Mouse (Mus musculus): ENCODE measurements around the gene Olfr1234. TPM values are rescaled to one million over a fixed set of nuclear protein-coding genes. Genes with fewer than 3 reads are reported as not detected.

The Olfr1234 gene
- not detected for polyA plus RNA-seq (2014; fragmentation: Illumina TruSeq; extraction: RNeasy Lipid Tissue Mini Kit (QIAGEN cat#74804); ENCODE audit: low read depth, low replicate concordance)

GRCm38 (mm10) chr2:89364765-89365164 lies at the start of gene Olfr1234:
Gene Olfr1234, minus strand, starts transcription at chr2:89364865.

GRCm38 (mm10) chr2:89409576-89409975 lies 44.9 kb upstream of the Olfr1234 start, which contains the start of gene Olfr1238:
Gene Olfr1238, minus strand, starts transcription at chr2:89409676.

GRCm38 (mm10) chr2:89342298-89342697 lies 22.4 kb downstream of the Olfr1234 start, which contains the start of gene Olfr1233:
Gene Olfr1233, minus strand, starts transcription at chr2:89342398.

GRCm38 (mm10) chr2:89329575-89329974 lies 35.1 kb downstream of the Olfr1234 start, which contains the start of gene Olfr1232:
Gene Olfr1232, minus strand, starts transcription at chr2:89329675.

Other genes starting within 250 kb of the Olfr1234 start
- gene Olfr1221, start 247.6 kb downstream of the Olfr1234 start, polyA plus RNA-seq (2014; fragmentation: Illumina TruSeq; extraction: RNeasy Lipid Tissue Mini Kit (QIAGEN cat#74804); ENCODE audit: low read depth, low replicate concordance): not detected
- not detected for gene Olfr1222, start 231.8 kb downstream of the Olfr1234 start, polyA plus RNA-seq (2014; fragmentation: Illumina TruSeq; extraction: RNeasy Lipid Tissue Mini Kit (QIAGEN cat#74804); ENCODE audit: low read depth, low replicate concordance)
- not detected for gene Olfr1223, start 213.3 kb downstream of the Olfr1234 start, polyA plus RNA-seq (2014; fragmentation: Illumina TruSeq; extraction: RNeasy Lipid Tissue Mini Kit (QIAGEN cat#74804); ENCODE audit: low read depth, low replicate concordance)
- gene Olfr1224-ps1, start 200.8 kb downstream of the Olfr1234 start, polyA plus RNA-seq (2014; fragmentation: Illumina TruSeq; extraction: RNeasy Lipid Tissue Mini Kit (QIAGEN cat#74804); ENCODE audit: low read depth, low replicate concordance): not detected
- not detected for gene Olfr1225, start 190.2 kb downstream of the Olfr1234 start, polyA plus RNA-seq (2014; fragmentation: Illumina TruSeq; extraction: RNeasy Lipid Tissue Mini Kit (QIAGEN cat#74804); ENCODE audit: low read depth, low replicate concordance)
- 0.07 TPM for gene Olfr1226, start 164.8 kb downstream of the Olfr1234 start, polyA plus RNA-seq (2014; fragmentation: Illumina TruSeq; extraction: RNeasy Lipid Tissue Mini Kit (QIAGEN cat#74804); ENCODE audit: low read depth, low replicate concordance)
- not detected for gene Olfr1228, start 110.8 kb downstream of the Olfr1234 start, polyA plus RNA-seq (2014; fragmentation: Illumina TruSeq; extraction: RNeasy Lipid Tissue Mini Kit (QIAGEN cat#74804); ENCODE audit: low read depth, low replicate concordance)
- gene Olfr1229, start 76.9 kb downstream of the Olfr1234 start, polyA plus RNA-seq (2014; fragmentation: Illumina TruSeq; extraction: RNeasy Lipid Tissue Mini Kit (QIAGEN cat#74804); ENCODE audit: low read depth, low replicate concordance): not detected
- gene Olfr1230, start 67.6 kb downstream of the Olfr1234 start, polyA plus RNA-seq (2014; fragmentation: Illumina TruSeq; extraction: RNeasy Lipid Tissue Mini Kit (QIAGEN cat#74804); ENCODE audit: low read depth, low replicate concordance): not detected
- not detected for gene Olfr1231, start 57.8 kb downstream of the Olfr1234 start, polyA plus RNA-seq (2014; fragmentation: Illumina TruSeq; extraction: RNeasy Lipid Tissue Mini Kit (QIAGEN cat#74804); ENCODE audit: low read depth, low replicate concordance)
- gene Olfr1232, start 35.2 kb downstream of the Olfr1234 start, polyA plus RNA-seq (2014; fragmentation: Illumina TruSeq; extraction: RNeasy Lipid Tissue Mini Kit (QIAGEN cat#74804); ENCODE audit: low read depth, low replicate concordance): not detected
- gene Olfr1233, start 22.5 kb downstream of the Olfr1234 start, polyA plus RNA-seq (2014; fragmentation: Illumina TruSeq; extraction: RNeasy Lipid Tissue Mini Kit (QIAGEN cat#74804); ENCODE audit: low read depth, low replicate concordance): 0.10 TPM
- gene Olfr1238, start 44.8 kb upstream of the Olfr1234 start, polyA plus RNA-seq (2014; fragmentation: Illumina TruSeq; extraction: RNeasy Lipid Tissue Mini Kit (QIAGEN cat#74804); ENCODE audit: low read depth, low replicate concordance): not detected
- not detected for gene Olfr1239, start 55.5 kb upstream of the Olfr1234 start, polyA plus RNA-seq (2014; fragmentation: Illumina TruSeq; extraction: RNeasy Lipid Tissue Mini Kit (QIAGEN cat#74804); ENCODE audit: low read depth, low replicate concordance)
- gene Olfr1240, start 78.1 kb upstream of the Olfr1234 start, polyA plus RNA-seq (2014; fragmentation: Illumina TruSeq; extraction: RNeasy Lipid Tissue Mini Kit (QIAGEN cat#74804); ENCODE audit: low read depth, low replicate concordance): not detected
- not detected for gene Olfr1241, start 122.3 kb upstream of the Olfr1234 start, polyA plus RNA-seq (2014; fragmentation: Illumina TruSeq; extraction: RNeasy Lipid Tissue Mini Kit (QIAGEN cat#74804); ENCODE audit: low read depth, low replicate concordance)
- gene Olfr1242, start 133.5 kb upstream of the Olfr1234 start, polyA plus RNA-seq (2014; fragmentation: Illumina TruSeq; extraction: RNeasy Lipid Tissue Mini Kit (QIAGEN cat#74804); ENCODE audit: low read depth, low replicate concordance): not detected
- not detected for gene Olfr1243, start 166.6 kb upstream of the Olfr1234 start, polyA plus RNA-seq (2014; fragmentation: Illumina TruSeq; extraction: RNeasy Lipid Tissue Mini Kit (QIAGEN cat#74804); ENCODE audit: low read depth, low replicate concordance)
- gene Olfr1245, start 213.6 kb upstream of the Olfr1234 start, polyA plus RNA-seq (2014; fragmentation: Illumina TruSeq; extraction: RNeasy Lipid Tissue Mini Kit (QIAGEN cat#74804); ENCODE audit: low read depth, low replicate concordance): not detected
- gene Olfr1246, start 228.3 kb upstream of the Olfr1234 start, polyA plus RNA-seq (2014; fragmentation: Illumina TruSeq; extraction: RNeasy Lipid Tissue Mini Kit (QIAGEN cat#74804); ENCODE audit: low read depth, low replicate concordance): not detected
- not detected for gene Olfr1247, start 249.3 kb upstream of the Olfr1234 start, polyA plus RNA-seq (2014; fragmentation: Illumina TruSeq; extraction: RNeasy Lipid Tissue Mini Kit (QIAGEN cat#74804); ENCODE audit: low read depth, low replicate concordance)